ENCODE assay signal across 8 mouse cellular contexts in genomic region chr7:133776626-133776996, GRCm38 (mm10). TPM values are rescaled to one million over a fixed set of nuclear protein-coding genes. Genes with fewer than 3 reads are reported as not detected.
DNase-seq lines count a peak whose midpoint lies in the region; ATAC-seq lines count a peak whose summit lies in the region.

Gene Fank1, plus strand, starts transcription at chr7:133776861.

- no peaks in the 10 kb centered on the region for H3K9me3 ChIP-seq in hindbrain, embryonic 10.5 days

- peak within 1 kb of the TSS; percentile 80 for H3K4me3 ChIP-seq in hindbrain, embryonic 10.5 days

- H3K4me1 ChIP-seq in hindbrain, embryonic 10.5 days (replicated peaks), result peaks cover 20% of the 10 kb centered on the region

- WGBS in hindbrain, embryonic 10.5 days, result under 1% methylated on average over 45 of the region's 45 CpGs

- ATAC-seq in frontal cortex, adult (ENCODE audit: low TSS enrichment), result peak; percentile 91

- H3K27me3 ChIP-seq in hindbrain, embryonic 10.5 days (ENCODE audit: insufficient read depth, poor library complexity, severe bottlenecking), result peaks cover 6% of the 10 kb centered on the region; the same call in 1 of the 2 replicates

- H3K36me3 ChIP-seq in hindbrain, embryonic 10.5 days, result no peaks in the 10 kb centered on the region

- H3K27ac ChIP-seq in hindbrain, embryonic 10.5 days, result peak within 1 kb of the TSS; percentile 88

- DNase-seq in Muller cell, postnatal 12 days (ENCODE audit: inconsistent ontology term), result peak; percentile 94
- DNase-seq in cerebellum, adult 8-10 months, result peak; percentile 78
- DNase-seq in hindbrain, embryonic 10.5 days (ENCODE audit: low spot score), result peak; percentile 93
- DNase-seq in layer of hippocampus, postnatal 25 days (ENCODE audit: extremely low spot score in 1 of 2, low spot score in 1 of 2), result peak; percentile 70 to 74
- DNase-seq in lung, postnatal 25 days (ENCODE audit: low spot score), result peak; percentile 85
- DNase-seq in retina, adult 2 months (ENCODE audit: low read depth, low spot score), result peak; percentile 70
- peak; percentile 87 to 90 for DNase-seq in thymus, postnatal 36 days

RNA-seq across cellular contexts. Expression of gene Fank1, which starts in this region (rescaled TPM):
- polyA plus RNA-seq in hindbrain, embryonic 10.5 days (2016; fragmentation: Nextera tagmentation; extraction: Ambion mirVana), result 1.4 and 3.0 TPM in 2 replicates
- total RNA-seq in layer of hippocampus, postnatal 25 days (2021), result 1 to 10 TPM; 2.4 to 2.7 TPM

Comparison
In these comparisons a context has a peak if more than half of its experiments do, and no peak if none do; other contexts are left out.
1. Peak in every context shown above with its lines: DNase-seq, ATAC-seq, H3K4me3 ChIP-seq and H3K27ac ChIP-seq.